Mouse (Mus musculus): ENCODE data around the gene Bin2.

- TF ChIP-seq CTCF (IDR thresholded peaks at IDR 0.05), result no peak
- no peak for TF ChIP-seq POLR2A (IDR thresholded peaks at IDR 0.05; ENCODE audit: insufficient read depth, low read depth, low read length)
- no peak for TF ChIP-seq EP300 (IDR thresholded peaks at IDR 0.05; ENCODE audit: insufficient read depth, low read depth, low read length)
These were observed 37.7 kb downstream of the Bin2 start for GRCm38 (mm10) chr15:100631454-100632170.

Data from heart, adult 2 months (tissue).